Mouse (Mus musculus) gonadal fat pad, adult 2 months (tissue): ENCODE results near the gene Ttll11. TPM values are rescaled to one million over a fixed set of nuclear protein-coding genes. Genes with fewer than 3 reads are reported as not detected.

ENCODE experiments used
- DNase-seq: peaks from one replicate; pipeline ENCODE4 v3.0.0-alpha.2; 2012; ENCODE audit warnings: low read depth
- polyA plus RNA-seq: library from polyadenylated mRNA; depleted of rRNA; stranded (reverse); fragments of >200 nt; gene quantifications from 2 replicates; pipeline ENCODE4 v1.2.3, GENCODE M21; 2012

The Ttll11 gene
- polyA plus RNA-seq, 1 experiment, result 1.3 TPM

GRCm38 (mm10) chr2:35825157-35825556 lies 154.6 kb downstream of the Ttll11 start:
- DNase-seq, result no peak

- no peak for DNase-seq
These were observed 156.1 kb downstream of the Ttll11 start for GRCm38 (mm10) chr2:35823589-35823988.

GRCm38 (mm10) chr2:35818883-35819282 lies 160.8 kb downstream of the Ttll11 start:
- DNase-seq, result no peak

GRCm38 (mm10) chr2:35816056-35816661 lies 163.6 kb downstream of the Ttll11 start:
- DNase-seq, result no peak

GRCm38 (mm10) chr2:35812561-35812933 lies 167.2 kb downstream of the Ttll11 start:
- DNase-seq, result no peak

- no peak for DNase-seq
These were observed 167.7 kb downstream of the Ttll11 start for GRCm38 (mm10) chr2:35811801-35812560.

- DNase-seq, result no peak
These were observed 169.7 kb downstream of the Ttll11 start for GRCm38 (mm10) chr2:35810027-35810426.

- no peak for DNase-seq
These were observed 170.6 kb downstream of the Ttll11 start for GRCm38 (mm10) chr2:35809141-35809540.

- DNase-seq, result no peak
These were observed 173.8 kb downstream of the Ttll11 start for GRCm38 (mm10) chr2:35805881-35806280.

GRCm38 (mm10) chr2:35803095-35803494 lies 176.6 kb downstream of the Ttll11 start:
- no peak for DNase-seq

- no peak for DNase-seq
These were observed 178.0 kb downstream of the Ttll11 start for GRCm38 (mm10) chr2:35801759-35802158.

GRCm38 (mm10) chr2:35799073-35799472 lies 180.6 kb downstream of the Ttll11 start:
- no peak for DNase-seq

GRCm38 (mm10) chr2:35797998-35798397 lies 181.7 kb downstream of the Ttll11 start:
- DNase-seq, result no peak

GRCm38 (mm10) chr2:35789362-35790326 lies 190.1 kb downstream of the Ttll11 start:
- no peak for DNase-seq

- no peak for DNase-seq
These were observed 193.8 kb downstream of the Ttll11 start for GRCm38 (mm10) chr2:35785877-35786276.

GRCm38 (mm10) chr2:35783368-35783767 lies 196.3 kb downstream of the Ttll11 start:
- no peak for DNase-seq

- DNase-seq, result no peak
These were observed 200.4 kb downstream of the Ttll11 start for GRCm38 (mm10) chr2:35779266-35779665.

- DNase-seq, result no peak
These were observed 202.8 kb downstream of the Ttll11 start for GRCm38 (mm10) chr2:35776935-35777334.

- no peak for DNase-seq
These were observed 204.1 kb downstream of the Ttll11 start for GRCm38 (mm10) chr2:35775651-35776055.

- DNase-seq, result no peak
These were observed 209.2 kb downstream of the Ttll11 start for GRCm38 (mm10) chr2:35770541-35770940.

GRCm38 (mm10) chr2:35769398-35769797 lies 210.3 kb downstream of the Ttll11 start:
- no peak for DNase-seq

GRCm38 (mm10) chr2:35768538-35769238 lies 211.0 kb downstream of the Ttll11 start:
- DNase-seq, result no peak
